Mouse (Mus musculus) left cerebral cortex, postnatal 14 days (tissue): ENCODE measurements at regions not wholly inside any gene's neighbourhood (a gene's known extent, or its start where the extent isn't known, plus 50 kb on each side); places are given as distances from the start of the nearest gene placed in this dataset.

Source experiments
- DNase-seq, 2 experiments: peaks; one replicate each; pipeline ENCODE4 v3.0.0; 2021 to 2022; ENCODE audit warnings: low spot score in 2 of 2, mixed read lengths in 1 of 2
- intact Hi-C: fragments of 180-260 bp; cut with DNase I; formaldehyde crosslinking; loops from one replicate; pipeline ENCODE4 v1.15.1; 2025

DNA sequence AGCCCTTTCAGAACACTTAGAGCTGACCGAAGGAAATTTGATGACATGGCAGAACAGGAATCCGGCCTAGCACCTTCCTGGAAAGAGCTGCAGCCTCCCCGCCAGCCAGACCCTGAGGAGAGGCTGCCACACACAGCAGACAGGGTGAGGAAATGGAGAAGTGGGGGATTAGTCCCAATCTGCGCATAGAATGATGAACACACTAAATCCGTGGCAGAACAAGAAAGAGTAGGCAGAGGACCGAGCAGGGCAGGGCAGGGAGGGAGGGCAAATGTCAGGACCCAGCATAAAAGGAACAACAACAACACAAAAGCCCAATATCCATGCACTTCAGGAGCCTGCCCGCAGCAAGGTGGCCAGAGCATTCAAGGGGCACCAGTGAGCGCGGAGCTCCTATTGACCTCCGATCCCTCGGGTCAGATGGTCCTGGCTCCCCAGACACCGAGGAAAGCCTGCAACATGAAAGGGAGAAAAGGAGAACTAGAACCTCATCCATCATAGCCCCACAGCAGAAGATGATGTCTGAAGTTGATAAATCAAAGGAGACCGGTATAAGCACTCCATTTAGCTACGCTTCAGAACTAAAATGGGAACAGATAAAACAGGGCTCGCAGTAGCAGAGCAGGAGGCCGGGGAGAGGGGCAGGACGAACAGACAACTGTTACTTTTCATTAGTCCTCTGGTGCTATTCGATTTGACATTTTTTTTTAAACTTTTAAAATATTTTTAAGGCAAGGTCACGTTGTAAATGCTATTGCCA is 136.3 kb upstream of the Pkdcc start:
- no peak for DNase-seq
- intact Hi-C loops: no loop called here

DNA sequence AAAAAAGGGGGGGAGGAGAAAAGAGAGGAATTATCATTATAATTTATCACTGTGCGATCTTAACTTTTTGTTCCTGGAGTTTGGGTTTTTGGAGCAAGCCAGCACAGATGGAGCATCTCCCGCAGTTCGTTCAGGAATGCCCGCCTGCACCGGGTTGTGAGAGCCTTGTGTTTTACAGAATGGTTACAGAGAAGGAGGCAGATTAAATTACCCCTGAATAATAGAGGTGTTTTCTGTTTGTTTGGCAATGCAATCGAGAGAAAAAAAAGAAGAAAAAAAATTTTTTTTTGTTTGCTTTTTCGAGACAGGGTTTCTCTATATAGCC is 135.8 kb upstream of the Pkdcc start:
- no peak for DNase-seq
- intact Hi-C loops: no loop called here

DNA sequence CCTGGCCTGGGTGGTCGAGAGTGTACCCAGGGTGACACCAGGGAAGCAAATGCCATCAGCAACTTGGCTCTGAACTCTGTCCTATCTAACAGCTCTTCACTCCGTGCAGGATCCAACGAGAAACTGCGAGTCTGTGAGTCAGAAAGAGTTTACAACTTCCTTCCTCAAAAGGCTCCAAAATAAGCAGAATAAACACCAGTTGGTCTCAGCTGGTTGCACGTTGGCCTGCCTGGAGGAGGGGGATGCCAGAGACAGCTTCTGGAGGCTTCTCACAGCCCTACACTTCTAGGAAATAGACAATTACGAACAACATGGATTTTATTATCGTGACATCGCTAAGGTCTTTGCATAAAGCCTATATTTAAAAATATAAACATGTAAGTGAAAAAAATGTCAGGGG is 133.4 kb upstream of the Pkdcc start:
- intact Hi-C loops: no loop called here
- no peak for DNase-seq

- intact Hi-C loops: no loop called here
- DNase-seq: no peak
These were observed 131.6 kb upstream of the Pkdcc start for GRCm38 (mm10) chr17:83083521-83083920.

GRCm38 (mm10) chr17:83085792-83086475 is 129.2 kb upstream of the Pkdcc start:
- DNase-seq: no peak

DNA sequence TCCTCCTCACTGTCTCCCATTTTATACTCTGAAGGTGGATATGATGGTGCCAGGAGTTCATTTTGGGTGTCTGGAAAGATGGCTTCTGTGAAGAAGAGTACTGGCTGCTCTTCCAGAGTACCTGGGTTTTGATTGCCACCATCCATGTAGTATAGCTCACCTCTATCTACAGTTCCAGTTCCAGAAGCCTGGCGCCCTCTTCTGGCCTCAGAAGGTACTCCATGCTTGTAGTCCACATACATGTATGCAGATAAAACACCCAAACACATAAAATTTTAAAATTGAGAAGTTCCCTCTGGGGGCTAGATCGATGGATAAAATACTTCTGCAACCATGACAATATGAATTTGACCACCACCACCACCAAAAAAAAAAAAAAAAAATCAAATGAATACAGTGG is 128.4 kb upstream of the Pkdcc start:
- intact Hi-C loops: no loop called here
- no peak for DNase-seq

More at GRCm38 (mm10) chr17:83085792-83086475, 129.2 kb upstream of the Pkdcc start:
- intact Hi-C loops: no loop called here

DNA sequence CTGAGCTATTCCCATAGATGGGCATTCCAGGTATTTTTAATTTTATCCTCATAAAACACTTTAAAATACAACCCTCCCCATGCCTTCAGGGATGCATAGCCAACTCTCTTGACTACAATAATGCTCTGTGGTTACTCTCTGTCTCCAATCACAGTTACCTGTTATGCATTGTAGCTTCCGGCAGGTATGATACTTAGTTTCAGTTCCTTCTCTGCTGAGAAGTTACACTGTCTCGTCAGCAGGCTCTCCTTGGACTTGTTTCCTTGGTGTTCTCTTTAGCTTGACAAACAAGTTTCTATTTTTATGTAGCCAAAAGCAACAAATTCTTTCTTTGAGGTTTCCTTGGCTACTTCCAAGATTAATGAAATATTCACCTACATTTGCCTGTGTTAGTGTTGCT is 126.6 kb upstream of the Pkdcc start:
- DNase-seq: no peak
- intact Hi-C loops: no loop called here

GRCm38 (mm10) chr17:83089856-83090692 is 125.0 kb upstream of the Pkdcc start:
- intact Hi-C loops: no loop called here
- DNase-seq: no peak

- DNase-seq: no peak
- intact Hi-C loops: no loop called here
These were observed 121.2 kb upstream of the Pkdcc start for GRCm38 (mm10) chr17:83093862-83094261.

- intact Hi-C loops: no loop called here
These were observed 118.6 kb upstream of the Pkdcc start for GRCm38 (mm10) chr17:83096451-83096850.

DNA sequence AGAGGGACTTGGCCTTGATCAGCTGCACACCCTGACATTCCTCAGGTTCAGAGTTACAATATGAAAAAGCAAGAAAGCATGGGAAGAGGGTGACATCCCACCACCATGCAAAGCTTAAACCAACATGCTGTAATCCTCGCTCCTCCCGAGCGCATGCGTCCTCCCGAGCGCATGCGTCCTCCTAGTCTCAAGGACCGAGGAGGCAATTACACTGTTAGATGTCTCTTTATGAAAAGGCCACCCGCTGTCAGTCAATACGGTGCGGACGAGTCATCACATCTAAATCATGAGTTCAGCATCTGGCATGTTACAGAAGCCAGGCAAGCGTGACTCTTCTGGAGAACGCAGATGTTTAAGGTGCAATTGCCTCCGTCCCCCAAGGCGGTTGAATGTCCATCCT is 117.1 kb upstream of the Pkdcc start:
- intact Hi-C loops: no loop called here
- DNase-seq: no peak

More at GRCm38 (mm10) chr17:83096451-83096850, 118.6 kb upstream of the Pkdcc start:
- DNase-seq: no peak

GRCm38 (mm10) chr17:83098679-83099413 is 116.2 kb upstream of the Pkdcc start:
- no peak for DNase-seq
- intact Hi-C loops: no loop called here

- no peak for DNase-seq
- intact Hi-C loops: no loop called here
These were observed 114.1 kb upstream of the Pkdcc start for GRCm38 (mm10) chr17:83101035-83101434.

DNA sequence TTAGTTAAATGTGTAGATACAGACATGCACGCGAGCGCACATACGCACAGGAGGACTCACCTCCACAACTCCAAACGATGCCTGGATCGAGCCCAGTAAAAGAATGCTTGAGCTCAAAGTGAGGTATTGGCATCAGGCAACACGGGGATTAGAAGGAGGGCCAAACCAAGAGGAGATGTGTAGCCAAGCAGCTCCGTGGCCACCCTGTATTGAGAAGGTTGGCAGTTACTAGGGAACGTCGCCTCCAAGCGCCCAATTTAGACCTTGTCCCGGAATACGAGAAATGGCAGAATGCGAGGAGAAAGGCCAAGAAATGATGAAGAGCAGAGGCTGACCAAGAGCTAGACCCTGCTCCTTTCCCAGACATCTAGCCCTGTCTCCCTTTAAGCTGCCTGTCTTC is 113.3 kb upstream of the Pkdcc start:
- intact Hi-C loops: no loop called here
- DNase-seq: no peak

- DNase-seq: no peak
- intact Hi-C loops: no loop called here
These were observed 112.2 kb upstream of the Pkdcc start for GRCm38 (mm10) chr17:83102675-83103412.

DNA sequence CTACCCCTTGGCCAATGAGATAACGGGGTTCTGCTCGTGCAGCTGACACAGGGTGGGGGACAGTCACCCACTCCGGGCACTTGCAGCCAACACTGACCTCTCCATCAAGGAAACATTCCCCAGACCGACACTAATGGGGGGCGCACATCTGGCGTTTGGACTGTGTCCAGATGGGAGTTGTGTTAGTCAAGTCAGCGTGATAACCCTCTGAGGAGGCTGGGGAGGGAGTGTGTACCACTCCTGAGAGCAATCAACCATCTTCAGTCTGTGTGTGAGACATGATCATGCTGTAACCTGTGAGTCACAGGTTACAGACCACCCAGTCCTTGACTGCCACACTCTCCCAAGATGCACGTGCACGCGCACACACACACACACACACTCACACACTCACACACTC is 106.9 kb upstream of the Pkdcc start:
- intact Hi-C loops: no loop called here
- no peak for DNase-seq

DNA sequence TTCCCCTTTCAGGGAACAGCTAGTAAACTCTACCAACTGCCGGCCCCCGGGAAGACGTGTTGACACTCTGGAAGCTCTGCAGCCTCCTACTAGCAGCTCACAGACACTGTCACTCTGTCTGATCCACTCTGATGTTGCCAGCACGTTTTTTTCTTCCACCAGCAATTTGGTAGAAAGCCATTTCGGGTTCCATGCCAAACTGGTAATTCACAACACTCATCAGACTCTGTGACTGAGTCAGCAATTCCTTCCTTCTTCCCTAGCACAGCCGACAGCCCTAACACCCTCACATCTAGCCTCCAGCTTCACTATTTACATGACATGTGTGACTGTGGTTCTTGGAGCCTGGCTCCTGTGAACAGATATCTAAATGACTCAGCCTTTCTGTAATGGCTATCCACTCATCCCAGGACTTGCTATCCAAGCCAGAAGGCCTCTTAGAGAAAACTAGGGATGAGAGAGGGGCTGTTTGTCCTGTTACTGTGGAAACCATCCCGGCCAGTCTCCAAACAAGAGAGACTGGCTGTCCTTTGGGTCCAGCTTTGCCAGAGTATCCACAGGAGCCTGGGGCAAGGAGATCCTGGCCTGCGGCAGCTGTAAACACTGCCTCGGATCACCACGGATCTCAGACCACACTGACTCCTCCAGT is 105.2 kb upstream of the Pkdcc start:
- DNase-seq: peak; percentile 50 to 66
- intact Hi-C loops: no loop called here

DNA sequence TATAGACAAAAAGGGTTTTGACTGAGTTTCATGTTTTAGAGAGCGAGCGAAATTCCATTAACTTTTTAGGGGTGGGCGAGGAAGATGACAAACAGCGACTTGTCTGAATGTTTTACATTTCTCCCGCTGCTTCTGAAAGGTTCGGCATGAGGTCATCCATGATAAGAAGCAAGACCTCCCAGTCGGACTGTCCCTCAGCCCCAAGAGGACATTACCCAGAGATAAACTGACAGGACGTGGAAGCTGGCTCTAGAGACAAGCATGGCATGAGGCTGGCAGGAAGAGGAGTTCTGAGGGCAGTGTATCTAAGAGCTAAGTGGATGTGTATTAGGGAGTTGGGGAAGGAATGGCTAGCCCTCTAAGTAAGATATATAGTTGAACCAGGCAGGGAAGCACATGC is 104.5 kb upstream of the Pkdcc start:
- no peak for DNase-seq
- intact Hi-C loops: no loop called here

- intact Hi-C loops: no loop called here
- no peak for DNase-seq
These were observed 99.9 kb upstream of the Pkdcc start for GRCm38 (mm10) chr17:83115146-83115545.
